Mouse (Mus musculus): ENCODE measurements around the gene Sept11. TPM values are rescaled to one million over a fixed set of nuclear protein-coding genes. Genes with fewer than 3 reads are reported as not detected.
A peak's percentile ranks its signal among the peaks of the same experiment; 100 is the strongest.

The Sept11 gene
- total RNA-seq (2021) = 100 to 1,000 TPM; 101 to 111 TPM
- long read RNA-seq, experiment 1, full-length matches to known transcripts = 24 of 66 reads
- long read RNA-seq, experiment 1, partial matches to known transcripts = 10 of 66 reads
- long read RNA-seq, experiment 1, other reads (novel, unspliced or antisense) = 32 of 66 reads
- long read RNA-seq, experiment 2, full-length matches to known transcripts = 27 of 75 reads
- long read RNA-seq, experiment 2, partial matches to known transcripts = 4 of 75 reads
- long read RNA-seq, experiment 2, other reads (novel, unspliced or antisense) = 44 of 75 reads

DNA sequence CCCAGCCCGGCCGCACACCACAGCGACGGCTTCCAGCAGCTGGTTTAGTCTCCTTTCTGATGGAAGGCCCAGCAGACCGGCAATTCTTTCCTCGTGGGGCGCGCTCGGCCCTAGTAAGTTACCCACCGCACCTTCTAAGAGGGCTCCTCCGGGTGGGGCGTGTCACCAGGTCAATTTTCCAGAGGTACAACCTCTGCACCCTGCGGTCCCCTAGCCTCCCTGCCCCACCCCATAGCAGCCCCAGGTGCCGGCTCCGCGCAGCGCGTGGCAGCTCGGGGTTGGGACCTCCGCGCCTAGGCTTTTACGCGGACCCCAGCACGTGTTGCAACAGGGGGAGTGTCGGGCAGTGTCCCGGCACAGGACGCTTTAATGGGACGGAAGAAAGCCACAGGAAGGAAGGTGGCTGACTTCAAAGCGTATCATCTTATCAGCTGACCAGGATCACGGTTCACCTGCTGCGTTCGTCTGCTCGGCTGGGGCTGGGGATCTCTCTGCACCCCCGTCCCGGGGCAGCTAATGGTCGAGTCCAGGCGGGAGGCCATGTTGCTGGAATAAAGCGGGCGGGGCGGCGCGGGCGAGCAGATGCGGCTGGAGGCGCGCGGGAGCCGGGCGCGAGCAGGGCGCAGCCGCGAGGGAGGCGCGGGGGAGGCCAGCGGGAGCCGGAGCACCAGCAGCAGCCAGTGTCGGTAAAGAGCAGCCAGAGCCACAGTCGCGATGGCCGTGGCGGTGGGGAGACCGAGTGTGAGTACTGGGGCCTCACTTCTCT, at the start of gene Sept11:
Gene Sept11, plus strand, starts transcription at position 581 of the 766 bp plus-strand sequence.
- intact Hi-C loops (cut with DNase I; ENCODE audit: low total_unique reads) = loop anchor here (5.0 kb wide), 1 partner anchor 69 kb away; no protein-coding TSS in a partner anchor
- DNase-seq = peak; percentile 96

DNA sequence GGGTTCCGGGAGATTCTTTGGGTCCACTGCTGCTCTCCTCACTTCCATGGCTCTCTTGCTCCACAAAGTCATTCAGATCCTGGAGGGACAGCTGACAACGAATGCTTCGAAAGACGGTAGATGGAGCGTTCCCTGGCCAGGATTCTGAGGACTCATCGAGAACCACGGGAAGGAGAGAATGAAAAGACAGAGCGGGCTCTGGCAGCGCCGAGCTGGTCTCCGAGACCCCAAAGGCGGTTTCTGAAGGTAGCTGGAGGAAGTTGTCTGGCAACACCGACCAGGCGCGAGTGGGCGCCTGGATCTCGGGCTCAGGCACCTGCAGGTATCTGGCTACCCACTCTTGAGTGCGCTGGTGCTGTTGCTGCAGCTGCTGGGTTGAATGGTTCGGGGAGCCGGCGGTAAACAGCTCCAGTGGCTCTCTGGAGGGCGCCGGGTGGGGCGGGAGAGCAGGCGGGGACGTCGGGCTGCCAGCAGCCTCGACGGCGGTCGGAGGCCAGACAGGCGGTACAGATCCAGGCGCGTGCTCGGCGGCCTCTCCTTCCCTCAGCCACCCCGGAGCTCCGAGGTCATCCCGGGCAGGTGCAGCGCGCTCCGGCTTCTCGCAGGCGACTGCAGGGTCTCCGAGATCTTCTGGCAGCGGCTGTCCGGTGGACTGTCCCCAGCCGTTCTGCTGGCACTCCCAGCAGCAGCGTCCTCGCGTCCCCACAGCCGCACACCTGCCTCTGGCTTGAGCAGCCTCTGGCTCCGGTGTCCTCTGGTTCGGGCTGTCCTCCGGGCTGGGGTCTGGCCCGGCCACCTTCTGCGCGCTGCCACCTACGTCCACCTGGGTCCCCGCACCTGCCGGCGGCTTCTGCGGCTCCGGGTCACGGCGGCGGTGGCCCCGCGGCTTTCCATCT, 49.3 kb upstream of the Sept11 start:
- no peak for DNase-seq
- intact Hi-C loops (cut with DNase I; ENCODE audit: low total_unique reads) = no loop called here

DNA sequence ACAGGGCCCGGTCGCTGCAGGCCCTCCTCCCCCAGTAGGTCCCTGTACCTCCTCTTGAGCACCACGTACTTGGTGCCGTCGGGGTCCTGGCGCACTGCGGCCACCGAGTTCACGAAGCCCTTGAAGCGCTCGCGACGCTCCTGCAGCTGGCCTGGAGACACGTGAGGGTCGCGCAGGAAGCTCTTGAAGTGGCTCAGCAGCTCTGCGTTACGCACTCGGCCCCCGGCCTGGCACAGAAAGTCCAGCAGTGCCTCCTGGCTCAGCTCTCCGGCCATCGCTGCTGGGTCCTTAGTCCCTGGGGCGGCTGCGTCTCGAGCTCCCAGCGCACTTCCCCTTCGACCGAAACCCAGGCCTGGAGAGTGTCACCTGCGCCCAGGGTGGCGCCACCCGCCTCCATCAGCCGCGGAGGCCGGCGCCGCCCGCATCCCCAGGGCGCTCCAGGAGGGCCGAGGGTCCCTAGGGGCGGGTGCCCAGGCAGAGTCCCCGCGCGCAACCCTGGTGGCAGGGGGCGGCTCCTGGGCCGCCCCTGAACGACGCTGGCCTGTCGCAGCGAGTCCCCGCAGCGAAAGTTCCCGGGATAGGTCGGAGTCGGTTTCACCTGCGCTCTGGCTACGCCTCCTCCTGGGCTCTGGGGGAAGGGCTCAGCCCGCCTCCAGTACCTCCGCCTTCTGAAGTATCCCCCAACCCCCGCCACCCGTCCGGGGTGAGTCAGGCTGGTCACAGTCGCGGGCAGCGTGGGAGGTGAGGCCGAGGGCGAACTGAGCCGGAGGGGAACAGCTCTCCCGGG, 48.5 kb upstream of the Sept11 start, which contains the start of gene Sowahb:
Gene Sowahb, minus strand, starts transcription at position 439 of the 787 bp plus-strand sequence.
- intact Hi-C loops (cut with DNase I; ENCODE audit: low total_unique reads) = no loop called here
- no peak for DNase-seq

DNA sequence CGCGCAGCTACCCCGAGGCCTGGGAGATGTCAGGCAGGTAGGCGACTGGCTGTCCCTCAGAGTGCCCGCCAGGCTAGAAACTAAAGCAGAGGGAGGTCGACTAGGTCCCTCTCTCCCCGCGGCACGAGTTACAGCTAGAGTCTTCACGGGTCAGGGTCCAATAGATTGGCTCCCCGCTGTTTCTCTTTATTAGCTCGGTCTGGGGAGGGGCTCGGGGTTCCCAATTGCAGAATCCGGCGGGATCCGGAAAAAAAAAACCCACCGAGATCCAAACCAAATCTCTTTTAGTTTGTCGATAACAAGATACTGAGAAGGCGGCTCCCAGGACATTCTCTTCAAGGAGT, 47.9 kb upstream of the Sept11 start:
- DNase-seq = no peak
- intact Hi-C loops (cut with DNase I; ENCODE audit: low total_unique reads) = no loop called here

- DNase-seq = no peak
- intact Hi-C loops (cut with DNase I; ENCODE audit: low total_unique reads) = no loop called here
These were observed 46.9 kb upstream of the Sept11 start for GRCm38 (mm10) chr5:93046306-93046845.

- intact Hi-C loops (cut with DNase I; ENCODE audit: low total_unique reads) = no loop called here
- DNase-seq = no peak
These were observed 44.6 kb upstream of the Sept11 start for GRCm38 (mm10) chr5:93048481-93049240.

DNA sequence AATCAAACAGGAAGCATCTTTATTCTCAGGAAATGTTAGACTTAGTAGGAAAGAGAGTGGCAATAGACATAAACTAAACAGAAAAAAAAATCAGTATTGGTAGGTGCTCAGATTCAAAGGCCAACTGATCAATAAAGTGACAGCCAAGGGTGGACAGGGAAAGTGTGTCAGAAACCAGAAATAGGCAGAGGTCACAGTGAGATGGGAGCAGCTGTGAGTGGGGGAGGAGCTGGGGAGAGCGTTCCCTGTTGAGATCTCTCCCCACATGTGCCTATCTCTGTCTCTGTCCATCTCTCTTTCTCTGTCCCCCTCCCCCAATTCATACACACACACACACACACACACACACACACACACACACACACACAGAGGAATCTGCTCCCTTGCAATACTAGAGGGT, 43.3 kb upstream of the Sept11 start:
- no peak for DNase-seq
- intact Hi-C loops (cut with DNase I; ENCODE audit: low total_unique reads) = no loop called here

DNA sequence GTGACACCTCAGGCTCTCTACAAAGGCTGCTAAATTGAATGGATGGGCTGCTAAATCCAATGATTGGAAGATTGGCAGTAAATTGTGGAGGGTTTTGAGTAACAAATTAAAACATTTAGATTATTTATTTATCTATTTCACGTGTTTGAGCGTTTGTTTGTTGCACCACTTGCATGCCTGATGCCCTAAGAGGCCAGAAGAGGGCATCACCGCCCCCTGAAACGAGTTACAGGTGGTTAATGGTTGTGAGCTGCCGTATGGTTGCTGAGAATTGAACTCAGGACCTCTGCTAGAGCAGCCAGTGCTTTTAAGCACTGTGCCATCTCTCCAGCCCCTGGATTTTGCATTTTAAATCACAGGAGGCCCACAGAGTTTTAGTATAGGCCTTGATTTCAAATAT, 42.2 kb upstream of the Sept11 start:
- no peak for DNase-seq
- intact Hi-C loops (cut with DNase I; ENCODE audit: low total_unique reads) = no loop called here

- DNase-seq = no peak
- intact Hi-C loops (cut with DNase I; ENCODE audit: low total_unique reads) = no loop called here
These were observed 41.3 kb upstream of the Sept11 start for GRCm38 (mm10) chr5:93051951-93052350.

DNA sequence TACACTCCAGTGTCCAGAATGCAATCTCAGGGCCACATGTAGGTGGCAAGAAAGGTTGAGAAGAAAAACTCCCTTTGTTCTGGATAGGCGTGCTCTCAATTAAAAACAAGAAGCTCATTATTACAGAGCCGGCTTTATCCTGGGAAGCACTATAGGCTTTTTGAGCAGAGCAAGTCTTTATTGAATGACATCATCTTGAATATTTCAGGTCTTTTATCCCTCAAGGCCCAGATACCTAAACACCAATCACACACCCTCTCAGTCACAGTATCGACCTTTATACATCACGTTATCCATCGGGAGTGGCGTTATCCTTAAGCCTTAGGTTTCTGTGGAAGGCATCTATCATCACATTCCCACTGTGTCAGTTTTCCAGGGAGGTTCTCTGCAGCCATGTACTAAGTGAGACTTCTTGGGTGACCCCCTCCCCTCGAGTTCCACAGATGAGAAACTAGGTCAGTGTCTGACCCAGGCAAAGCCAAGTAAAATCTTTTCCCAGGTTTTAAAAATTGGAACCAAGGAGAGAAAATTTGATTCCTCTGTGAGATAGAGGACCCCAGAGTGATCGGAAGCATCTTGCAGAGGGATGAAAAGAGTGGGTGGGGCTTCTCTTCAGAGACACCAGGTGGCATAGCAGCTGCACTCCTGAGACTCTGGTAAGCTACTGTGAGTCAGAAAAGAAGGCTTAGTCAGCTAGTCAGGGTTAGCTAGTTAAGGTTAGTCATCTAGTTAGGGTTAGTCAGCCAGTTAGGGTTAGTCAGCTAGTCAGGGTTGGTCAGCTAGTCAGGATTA, 39.4 kb upstream of the Sept11 start:
- intact Hi-C loops (cut with DNase I; ENCODE audit: low total_unique reads) = no loop called here
- DNase-seq = no peak

GRCm38 (mm10) chr5:93060865-93061264, 32.4 kb upstream of the Sept11 start:
- DNase-seq = no peak
- intact Hi-C loops (cut with DNase I; ENCODE audit: low total_unique reads) = no loop called here

DNA sequence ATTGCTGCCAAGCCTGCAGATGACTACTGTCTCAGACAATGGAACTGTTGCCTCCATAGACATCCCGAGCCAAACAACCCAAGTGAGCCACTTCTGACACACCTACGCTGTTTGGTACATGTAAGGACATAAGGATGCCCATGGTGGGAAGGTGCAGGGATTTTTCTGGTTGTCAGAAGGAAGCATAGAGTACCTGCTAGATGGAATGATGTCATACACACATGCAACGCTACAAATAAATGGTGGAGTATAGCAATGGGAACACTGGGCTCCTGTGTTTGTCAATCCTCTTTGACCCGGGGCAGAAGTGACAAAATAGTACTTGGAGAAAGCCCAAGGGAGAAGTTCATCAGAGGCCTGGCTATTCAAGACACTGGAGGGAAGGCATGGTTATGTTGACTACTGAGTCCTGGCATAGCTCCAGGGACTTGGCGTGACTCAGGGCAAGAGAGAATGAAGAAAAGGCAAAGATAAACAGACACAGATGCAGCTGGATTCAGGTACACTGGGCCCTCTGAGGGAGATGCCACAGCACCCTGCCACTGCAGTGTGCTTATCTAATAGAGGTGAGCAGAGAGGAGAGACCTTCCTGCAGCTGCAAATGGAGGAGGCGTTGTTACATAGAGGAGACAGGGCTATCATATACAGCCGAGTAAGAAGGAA, 15.4 kb upstream of the Sept11 start:
- intact Hi-C loops (cut with DNase I; ENCODE audit: low total_unique reads) = no loop called here
- DNase-seq = no peak

DNA sequence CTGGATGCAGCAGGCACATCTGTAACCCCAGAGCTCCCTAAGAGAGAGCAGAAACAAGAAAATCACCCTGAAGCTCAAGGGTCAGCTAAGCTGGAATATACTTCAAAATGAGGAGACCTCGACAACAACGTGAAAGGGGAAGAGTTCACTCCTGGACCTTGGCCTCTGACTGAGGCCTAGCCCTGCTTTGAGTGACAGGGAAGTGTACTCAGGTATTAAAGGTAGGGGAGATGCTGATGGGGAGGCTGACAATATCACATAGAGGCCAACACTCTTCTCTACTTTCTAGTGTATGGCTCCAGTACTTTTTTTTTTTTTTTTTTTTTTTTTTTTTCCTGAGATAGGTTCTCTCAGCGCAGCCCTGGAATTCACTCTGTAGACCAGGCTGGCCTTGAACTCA, 13.6 kb upstream of the Sept11 start:
- intact Hi-C loops (cut with DNase I; ENCODE audit: low total_unique reads) = no loop called here
- no peak for DNase-seq

DNA sequence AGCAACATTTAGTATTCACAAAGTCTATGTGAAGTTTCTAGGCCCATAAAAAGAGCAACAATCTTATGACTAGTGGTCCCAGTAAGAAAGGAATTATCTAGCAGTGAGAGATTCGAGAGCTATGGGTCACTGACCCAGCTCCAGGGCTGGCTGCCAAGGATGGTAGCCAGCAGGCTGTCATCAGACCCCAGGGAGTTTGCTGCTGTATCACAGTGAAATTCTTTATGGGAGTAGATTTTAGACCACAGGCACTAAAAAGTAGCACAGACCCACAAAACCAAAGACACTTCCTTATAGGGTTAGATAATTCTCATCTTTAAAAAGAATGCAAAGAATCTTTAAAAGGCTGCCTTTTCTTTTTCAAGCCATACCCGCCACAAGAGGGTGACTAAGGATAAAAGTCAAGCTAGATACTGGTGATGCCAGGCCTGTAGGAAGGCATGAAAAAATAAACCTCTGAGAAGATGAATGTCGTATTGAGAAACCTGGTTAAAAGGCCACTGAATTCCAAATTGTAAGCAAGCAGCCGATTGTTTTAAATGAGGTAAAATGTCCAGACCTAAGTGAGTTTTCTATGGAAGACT, 8.1 kb upstream of the Sept11 start:
- intact Hi-C loops (cut with DNase I; ENCODE audit: low total_unique reads) = no loop called here
- DNase-seq = peak; percentile 48

- intact Hi-C loops (cut with DNase I; ENCODE audit: low total_unique reads) = no loop called here
- no peak for DNase-seq
These were observed 7.3 kb upstream of the Sept11 start for GRCm38 (mm10) chr5:93085900-93086299.

DNA sequence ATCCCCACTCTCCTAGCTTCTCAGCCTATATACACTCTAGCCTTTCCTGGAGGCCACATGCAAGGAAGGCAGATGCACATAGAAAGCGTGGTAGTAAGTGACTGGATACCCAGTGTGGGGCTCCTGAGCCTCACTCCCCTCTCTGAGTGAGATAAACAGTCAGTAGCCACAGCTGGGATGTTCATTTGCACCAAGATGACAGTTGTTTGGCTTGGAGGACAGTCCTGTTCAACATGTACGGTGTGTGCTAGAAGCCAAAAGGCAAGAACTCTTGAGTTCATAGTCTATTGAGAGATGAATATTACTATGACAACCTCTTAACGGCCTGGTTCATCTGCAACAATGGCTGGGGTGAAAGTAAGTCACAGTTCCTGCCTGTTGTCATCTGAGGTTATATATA, 2.0 kb upstream of the Sept11 start:
- no peak for DNase-seq
- intact Hi-C loops (cut with DNase I; ENCODE audit: low total_unique reads) = loop anchor here (5.0 kb wide), 1 partner anchor 71 kb away; no protein-coding TSS in a partner anchor

All from gastrocnemius, postnatal 14 days (tissue).